Mouse (Mus musculus): ENCODE results near the gene Pnpla7. TPM values are rescaled to one million over a fixed set of nuclear protein-coding genes. Genes with fewer than 3 reads are reported as not detected.
A peak's percentile ranks its signal among the peaks of the same experiment; 100 is the strongest.

The Pnpla7 gene
- polyA plus RNA-seq, 1 experiment from 2014 or later = 12.2 TPM

- no peak overlapping the region for H3K4me3 ChIP-seq (replicated peaks)
- H3K9ac ChIP-seq = no peak overlapping the region
- H3K36me3 ChIP-seq (replicated peaks) = peaks cover 52% of the 10 kb centered on the region
- H3K4me2 ChIP-seq = no peak overlapping the region
- WGBS (ENCODE audit: insufficient replicate concordance) = 77% methylated on average over 8 of the region's 8 CpGs
- ATAC-seq (ENCODE audit: insufficient read depth) = no peak
- H3K4me1 ChIP-seq (replicated peaks) = peaks cover 17% of the 10 kb centered on the region
- H3K27me3 ChIP-seq = no peaks in the 10 kb centered on the region
- no peaks in the 10 kb centered on the region for H3K9me3 ChIP-seq (replicated peaks)
- H3K27ac ChIP-seq (replicated peaks) = no peak overlapping the region
Observed at GRCm38 (mm10) chr2:25051450-25051849, 75.6 kb downstream of the Pnpla7 start.

GRCm38 (mm10) chr2:25053101-25053500, 77.3 kb downstream of the Pnpla7 start:
- no peaks in the 10 kb centered on the region for H3K27me3 ChIP-seq
- peaks cover 51% of the 10 kb centered on the region for H3K36me3 ChIP-seq (replicated peaks)
- no peak for ATAC-seq (ENCODE audit: insufficient read depth)
- no peak overlapping the region for H3K4me3 ChIP-seq (replicated peaks)
- H3K9me3 ChIP-seq (replicated peaks) = no peaks in the 10 kb centered on the region
- H3K4me1 ChIP-seq (replicated peaks) = peaks cover 25% of the 10 kb centered on the region
- H3K4me2 ChIP-seq = no peak overlapping the region
- whole genome bisulfite sequencing (ENCODE audit: insufficient replicate concordance) = 75% methylated on average over 6 of the region's 6 CpGs
- no peak overlapping the region for H3K9ac ChIP-seq
- H3K27ac ChIP-seq (replicated peaks) = no peak overlapping the region

GRCm38 (mm10) chr2:25054221-25055067, 78.6 kb downstream of the Pnpla7 start, which contains the start of gene Nsmf:
Gene Nsmf (plus strand): TSS chr2:25054355.
- WGBS (ENCODE audit: insufficient replicate concordance) = 5% methylated on average over 47 of the region's 47 CpGs
- Histone ChIP-seq H3K27me3 (no peaks in the 10 kb centered on the region), H3K36me3 (replicated peaks) (peaks cover 40% of the 10 kb centered on the region), H3K9ac (peak within 1 kb of the TSS; percentile 66), H3K27ac (replicated peaks) (no peak within 1 kb of the TSS), H3K9me3 (replicated peaks) (no peaks in the 10 kb centered on the region), H3K4me2 (peak within 1 kb of the TSS; percentile 94), H3K4me3 (replicated peaks) (peak within 1 kb of the TSS; percentile 73), H3K4me1 (replicated peaks) (peaks cover 25% of the 10 kb centered on the region)
- ATAC-seq (ENCODE audit: insufficient read depth) = peak; percentile 80

- Histone ChIP-seq H3K27me3 (no peaks in the 10 kb centered on the region), H3K4me2 (peak overlapping the region; percentile 94), H3K27ac (replicated peaks) (no peak overlapping the region), H3K36me3 (replicated peaks) (peaks cover 34% of the 10 kb centered on the region), H3K9me3 (replicated peaks) (no peaks in the 10 kb centered on the region), H3K4me3 (replicated peaks) (peak overlapping the region; percentile 73), H3K9ac (peak overlapping the region; percentile 66), H3K4me1 (replicated peaks) (peaks cover 25% of the 10 kb centered on the region)
- 60% methylated on average over 2 of the region's 2 CpGs for WGBS (ENCODE audit: insufficient replicate concordance)
- 0 out of 2 replicates have a peak, but pooled peaks have one; percentile 4 for ATAC-seq (ENCODE audit: insufficient read depth)
Observed at GRCm38 (mm10) chr2:25055068-25055405, 79.2 kb downstream of the Pnpla7 start.

GRCm38 (mm10) chr2:25055409-25056155, 79.7 kb downstream of the Pnpla7 start:
- peak overlapping the region; percentile 94; the same call in 1 of the 2 replicates for H3K4me2 ChIP-seq
- H3K9me3 ChIP-seq (replicated peaks) = no peaks in the 10 kb centered on the region
- H3K4me3 ChIP-seq (replicated peaks) = no peak overlapping the region
- ATAC-seq (ENCODE audit: insufficient read depth) = no peak
- no peak overlapping the region for H3K27ac ChIP-seq (replicated peaks)
- 80% methylated on average over 21 of the region's 21 CpGs for WGBS (ENCODE audit: insufficient replicate concordance)
- H3K27me3 ChIP-seq = no peaks in the 10 kb centered on the region
- H3K9ac ChIP-seq = no peak overlapping the region
- peaks cover 27% of the 10 kb centered on the region for H3K4me1 ChIP-seq (replicated peaks)
- peaks cover 29% of the 10 kb centered on the region for H3K36me3 ChIP-seq (replicated peaks)

GRCm38 (mm10) chr2:25058926-25059325, 83.1 kb downstream of the Pnpla7 start:
- ATAC-seq (ENCODE audit: insufficient read depth) = no peak
- H3K4me2 ChIP-seq = no peak overlapping the region
- H3K9ac ChIP-seq = no peak overlapping the region
- peaks cover 31% of the 10 kb centered on the region for H3K4me1 ChIP-seq (replicated peaks)
- H3K36me3 ChIP-seq (replicated peaks) = no peaks in the 10 kb centered on the region
- no peaks in the 10 kb centered on the region for H3K9me3 ChIP-seq (replicated peaks)
- H3K27me3 ChIP-seq = no peaks in the 10 kb centered on the region
- no peak overlapping the region for H3K4me3 ChIP-seq (replicated peaks)
- H3K27ac ChIP-seq (replicated peaks) = no peak overlapping the region
- WGBS (ENCODE audit: insufficient replicate concordance) = 84% methylated on average over 7 of the region's 7 CpGs

- H3K9me3 ChIP-seq (replicated peaks) = no peaks in the 10 kb centered on the region
- no peak overlapping the region for H3K9ac ChIP-seq
- no peak overlapping the region for H3K27ac ChIP-seq (replicated peaks)
- ATAC-seq (ENCODE audit: insufficient read depth) = 0 out of 2 replicates have a peak, but pooled peaks have one; percentile 17
- H3K27me3 ChIP-seq = no peaks in the 10 kb centered on the region
- H3K4me2 ChIP-seq = no peak overlapping the region
- no peaks in the 10 kb centered on the region for H3K36me3 ChIP-seq (replicated peaks)
- peaks cover 13% of the 10 kb centered on the region for H3K4me1 ChIP-seq (replicated peaks)
- WGBS (ENCODE audit: insufficient replicate concordance) = 77% methylated on average over 5 of the region's 5 CpGs
- no peak overlapping the region for H3K4me3 ChIP-seq (replicated peaks)
Observed at GRCm38 (mm10) chr2:25063523-25063922, 87.7 kb downstream of the Pnpla7 start.

- WGBS (ENCODE audit: insufficient replicate concordance) = 19% methylated on average over 1 of the region's 1 CpGs
- ATAC-seq (ENCODE audit: insufficient read depth) = peak; percentile 50; the same call in 1 of the 2 replicates
- H3K27ac ChIP-seq (replicated peaks) = no peak overlapping the region
Observed at GRCm38 (mm10) chr2:25064285-25064684, 88.5 kb downstream of the Pnpla7 start.

GRCm38 (mm10) chr2:25065537-25065936, 89.7 kb downstream of the Pnpla7 start:
- peaks cover 16% of the 10 kb centered on the region for H3K4me1 ChIP-seq (replicated peaks)
- no peaks in the 10 kb centered on the region for H3K36me3 ChIP-seq (replicated peaks)
- H3K4me2 ChIP-seq = no peak overlapping the region
- no peak overlapping the region for H3K9ac ChIP-seq
- no peak overlapping the region for H3K4me3 ChIP-seq (replicated peaks)
- no peak overlapping the region for H3K27ac ChIP-seq (replicated peaks)
- ATAC-seq (ENCODE audit: insufficient read depth) = no peak
- H3K27me3 ChIP-seq = no peaks in the 10 kb centered on the region
- no peaks in the 10 kb centered on the region for H3K9me3 ChIP-seq (replicated peaks)

More at GRCm38 (mm10) chr2:25064285-25064684, 88.5 kb downstream of the Pnpla7 start:
- Histone ChIP-seq H3K4me2 (no peak overlapping the region), H3K4me3 (replicated peaks) (no peak overlapping the region), H3K36me3 (replicated peaks) (no peaks in the 10 kb centered on the region), H3K27me3 (no peaks in the 10 kb centered on the region), H3K9ac (no peak overlapping the region), H3K9me3 (replicated peaks) (no peaks in the 10 kb centered on the region), H3K4me1 (replicated peaks) (peaks cover 13% of the 10 kb centered on the region)

GRCm38 (mm10) chr2:25066552-25066951, 90.7 kb downstream of the Pnpla7 start:
- no peak overlapping the region for H3K4me2 ChIP-seq
- ATAC-seq (ENCODE audit: insufficient read depth) = no peak
- no peak overlapping the region for H3K27ac ChIP-seq (replicated peaks)
- 70% methylated on average over 4 of the region's 4 CpGs for WGBS (ENCODE audit: insufficient replicate concordance)
- H3K9me3 ChIP-seq (replicated peaks) = no peaks in the 10 kb centered on the region
- no peak overlapping the region for H3K4me3 ChIP-seq (replicated peaks)
- no peaks in the 10 kb centered on the region for H3K27me3 ChIP-seq
- no peak overlapping the region for H3K9ac ChIP-seq
- H3K4me1 ChIP-seq (replicated peaks) = peaks cover 10% of the 10 kb centered on the region
- H3K36me3 ChIP-seq (replicated peaks) = no peaks in the 10 kb centered on the region

- 0 out of 2 replicates have a peak, but pooled peaks cover 4% of the 10 kb centered on the region for H3K4me1 ChIP-seq (replicated peaks)
- H3K27me3 ChIP-seq = no peaks in the 10 kb centered on the region
- H3K4me3 ChIP-seq (replicated peaks) = no peak overlapping the region
- H3K4me2 ChIP-seq = no peak overlapping the region
- H3K9ac ChIP-seq = no peak overlapping the region
- H3K36me3 ChIP-seq (replicated peaks) = no peaks in the 10 kb centered on the region
- H3K27ac ChIP-seq (replicated peaks) = no peak overlapping the region
- 42% methylated on average over 4 of the region's 4 CpGs for WGBS (ENCODE audit: insufficient replicate concordance)
- H3K9me3 ChIP-seq (replicated peaks) = no peaks in the 10 kb centered on the region
- ATAC-seq (ENCODE audit: insufficient read depth) = no peak
Observed at GRCm38 (mm10) chr2:25069537-25069936, 93.7 kb downstream of the Pnpla7 start.
